Mouse (Mus musculus): Measurements from ENCODE around the gene Vps52. TPM values are rescaled to one million over a fixed set of nuclear protein-coding genes. Genes with fewer than 3 reads are reported as not detected.

Vps52 gene
- total and polyA plus RNA-seq, 3 experiments: 52.8 to 107 (median 55.1) TPM

- no peak for DNase-seq
Measured at GRCm38 (mm10) chr17:33943454-33943853, 12.2 kb upstream of the Vps52 start.

GRCm38 (mm10) chr17:33947430-33948089 is 8.1 kb upstream of the Vps52 start:
- no peak for DNase-seq

GRCm38 (mm10) chr17:33948090-33948904 is 7.3 kb upstream of the Vps52 start:
- no peak for DNase-seq

GRCm38 (mm10) chr17:33948905-33949537 is 6.6 kb upstream of the Vps52 start:
- peak; percentile 72 for DNase-seq

DNA sequence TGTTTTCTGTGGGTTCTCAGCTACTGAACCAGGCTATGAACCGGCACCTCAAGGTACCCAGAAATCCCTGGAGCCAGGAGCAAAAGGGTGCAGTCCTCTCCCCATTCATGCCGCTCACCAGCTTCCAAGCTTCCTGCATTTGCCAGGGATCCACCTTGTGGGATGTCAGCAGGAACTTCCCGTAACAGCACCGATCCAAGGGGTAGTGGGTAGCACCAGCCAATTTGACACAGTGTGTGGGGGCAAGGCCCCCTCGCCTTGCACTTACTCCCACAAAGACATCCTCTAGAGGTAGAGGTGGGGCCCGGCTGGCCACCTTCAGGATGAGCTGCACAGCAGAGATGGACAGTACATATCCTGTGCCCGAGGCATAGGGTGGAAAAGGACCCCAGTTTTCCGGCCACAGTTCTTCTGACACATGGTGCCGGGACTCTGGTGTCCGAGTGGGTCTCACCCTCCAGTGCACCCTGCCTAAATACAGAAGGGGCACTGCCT is 5.4 kb upstream of the Vps52 start:
- no peak for DNase-seq

- DNase-seq: peak; percentile 88
Measured at GRCm38 (mm10) chr17:33951021-33951946, 4.3 kb upstream of the Vps52 start, which contains the start of gene B3galt4. B3galt4 (minus strand) TSS chr17:33951488.

GRCm38 (mm10) chr17:33952015-33952414 is 3.6 kb upstream of the Vps52 start:
- DNase-seq: peak; percentile 12

DNA sequence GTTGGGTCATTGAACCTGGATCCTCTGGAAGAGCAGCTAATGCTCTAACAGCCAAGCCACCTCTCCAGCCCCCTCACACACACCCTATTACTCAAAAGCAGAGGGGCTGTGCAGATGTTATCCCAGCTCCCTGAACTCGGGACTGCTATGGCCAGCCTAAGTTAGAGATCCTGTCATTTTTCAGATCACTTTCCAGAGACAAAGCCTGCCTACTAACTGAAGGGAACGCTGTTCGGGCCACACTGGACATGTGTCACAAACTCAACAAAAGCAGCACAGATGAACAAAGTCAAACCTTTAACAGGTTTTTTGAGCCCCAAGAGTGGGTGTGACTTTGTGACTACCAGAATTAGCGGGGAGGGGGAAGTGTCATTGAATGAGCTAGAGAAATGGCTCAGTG is 2.7 kb upstream of the Vps52 start:
- DNase-seq: no peak

GRCm38 (mm10) chr17:33953310-33953709 is 2.3 kb upstream of the Vps52 start:
- peak; percentile 1 for DNase-seq

GRCm38 (mm10) chr17:33953961-33954565 is 1.5 kb upstream of the Vps52 start:
- DNase-seq: peak; percentile 4

DNA sequence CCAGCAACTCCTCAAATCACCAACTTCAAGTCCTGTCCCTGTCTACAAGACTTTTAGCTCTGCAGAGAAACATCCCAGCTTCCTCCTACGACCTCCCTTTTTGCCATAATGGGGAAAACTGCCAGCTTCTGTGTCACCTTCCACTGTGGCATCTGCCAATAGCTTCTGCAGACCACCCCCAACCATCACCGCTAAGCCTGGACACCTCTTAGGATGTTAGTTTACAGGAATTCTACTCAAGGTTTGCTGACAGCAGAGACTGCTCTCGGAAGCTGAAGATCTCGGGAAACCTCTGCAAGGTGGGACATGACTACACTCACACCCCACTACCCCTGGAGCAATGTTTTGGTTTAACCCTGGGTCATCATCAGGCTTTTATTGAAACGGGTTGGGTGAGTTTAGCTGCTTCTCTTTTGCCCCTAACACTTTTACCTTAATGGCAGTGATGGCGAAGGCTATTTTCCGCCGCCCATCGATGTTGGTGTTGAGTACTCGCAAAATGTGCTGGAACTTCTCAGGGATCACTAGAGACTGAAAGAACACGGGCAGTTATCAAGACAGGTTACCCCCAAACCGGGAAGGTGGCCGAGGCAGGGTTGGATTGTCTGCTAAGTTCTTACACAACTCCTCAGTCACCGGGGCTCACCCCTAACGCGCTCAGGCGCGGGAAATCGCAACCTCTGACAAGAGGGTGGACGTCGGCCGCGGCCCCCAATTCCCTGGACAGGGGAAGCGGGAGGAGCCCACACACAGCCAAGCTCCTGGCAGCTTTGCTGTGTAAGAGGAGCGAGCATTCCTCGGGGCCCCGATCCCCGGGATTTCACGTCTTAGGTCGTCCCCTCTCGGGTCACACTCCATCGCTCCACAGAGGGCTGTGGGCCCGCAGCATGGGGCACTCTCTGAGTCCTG is 712 bp upstream of the Vps52 start:
- no peak for DNase-seq

GRCm38 (mm10) chr17:33956336-33956735 is 724 bp downstream of the Vps52 start:
- DNase-seq: no peak

DNA sequence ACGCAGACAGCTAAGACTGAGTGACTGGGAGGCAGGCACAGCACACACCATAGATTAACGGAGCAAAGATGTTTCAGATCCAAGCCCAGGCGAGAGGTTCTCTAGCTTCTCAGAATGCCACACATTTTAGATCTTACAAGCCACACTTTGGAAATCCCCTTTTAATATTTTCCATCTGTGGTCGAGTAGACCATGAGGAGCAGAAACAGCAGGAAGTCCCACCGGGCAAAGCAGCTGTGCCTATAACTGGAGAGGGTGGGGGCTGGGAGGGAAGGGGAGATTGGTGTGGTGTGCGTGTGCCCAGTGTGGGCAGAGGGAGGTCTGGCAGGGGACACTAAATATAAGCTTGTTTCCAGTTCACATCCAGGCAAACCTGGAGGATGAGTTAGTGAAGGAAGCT is 1.9 kb downstream of the Vps52 start:
- no peak for DNase-seq

DNA sequence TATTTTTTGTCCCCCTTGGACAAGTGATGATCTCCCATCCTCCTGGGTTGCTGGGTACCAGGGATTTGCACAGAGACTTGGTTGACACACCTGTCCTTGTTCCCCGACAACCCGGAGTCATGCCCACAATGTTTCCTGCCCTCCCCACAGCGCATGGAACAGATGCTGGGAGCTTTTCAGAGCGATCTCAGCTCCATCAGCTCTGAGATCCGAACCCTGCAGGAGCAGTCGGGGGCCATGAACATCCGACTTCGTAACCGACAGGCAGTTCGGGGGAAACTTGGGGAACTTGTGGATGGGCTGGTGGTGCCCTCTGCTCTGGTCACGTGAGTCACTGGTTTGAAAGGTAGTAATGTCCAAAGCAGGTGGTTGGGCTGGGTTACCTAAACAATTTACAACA is 2.8 kb downstream of the Vps52 start:
- no peak for DNase-seq

GRCm38 (mm10) chr17:33959135-33959534 is 3.5 kb downstream of the Vps52 start:
- DNase-seq: no peak

DNA sequence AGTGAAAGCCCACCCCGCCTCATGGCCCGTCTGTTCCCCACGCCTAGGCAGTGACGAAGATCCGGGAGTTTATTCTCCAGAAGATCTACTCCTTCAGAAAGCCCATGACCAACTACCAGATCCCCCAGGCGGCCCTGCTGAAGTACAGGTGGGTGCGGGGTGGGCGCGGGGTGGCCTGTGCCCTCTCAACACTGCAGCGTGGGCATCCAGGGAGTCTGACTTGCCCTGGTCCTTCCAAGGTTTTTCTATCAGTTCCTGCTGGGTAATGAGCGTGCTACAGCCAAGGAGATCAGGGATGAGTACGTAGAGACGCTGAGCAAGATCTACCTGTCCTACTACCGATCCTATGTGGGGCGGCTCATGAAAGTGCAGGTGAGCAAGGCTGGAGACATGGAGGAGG is 4.3 kb downstream of the Vps52 start:
- DNase-seq: no peak

- no peak for DNase-seq
Measured at GRCm38 (mm10) chr17:33962876-33963275, 7.3 kb downstream of the Vps52 start.

DNA sequence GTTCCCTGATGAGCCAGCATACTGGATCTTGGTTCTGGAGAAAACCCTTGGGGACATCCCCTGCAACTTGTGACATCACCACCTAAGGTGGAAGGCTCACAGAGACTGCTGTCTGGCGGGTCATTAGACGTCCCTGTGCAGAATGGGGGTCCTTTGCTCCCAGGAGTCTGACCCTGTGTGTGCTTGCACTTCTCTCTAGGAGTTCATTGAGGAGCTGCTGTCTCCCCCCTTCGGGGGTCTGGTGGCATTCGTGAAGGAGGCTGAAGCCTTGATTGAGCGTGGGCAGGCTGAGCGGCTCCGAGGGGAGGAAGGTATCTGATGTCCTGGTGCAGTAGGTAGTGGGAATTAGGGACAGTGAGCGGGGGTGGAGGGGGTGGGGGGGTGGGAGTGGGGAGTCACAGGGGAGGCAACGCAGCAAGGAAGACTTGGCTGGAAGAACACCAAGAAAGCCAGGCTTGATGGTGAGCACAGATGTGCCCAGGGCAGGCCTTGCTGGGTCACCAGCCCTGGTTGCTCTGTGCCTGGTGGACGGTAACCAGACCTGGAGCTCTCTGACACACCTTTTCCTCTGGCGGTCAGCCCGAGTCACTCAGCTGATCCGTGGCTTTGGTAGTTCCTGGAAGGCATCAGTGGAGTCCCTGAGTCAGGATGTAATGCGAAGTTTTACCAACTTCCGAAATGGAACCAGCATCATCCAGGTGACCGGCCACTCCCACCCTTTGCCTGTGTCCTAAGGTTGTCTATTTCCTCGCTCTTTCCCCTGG is 9.7 kb downstream of the Vps52 start:
- no peak for DNase-seq

GRCm38 (mm10) chr17:33965846-33966550 is 10.4 kb downstream of the Vps52 start:
- peak; percentile 73 for DNase-seq
